Mouse (Mus musculus): ENCODE data around the gene Commd2. TPM values are rescaled to one million over a fixed set of nuclear protein-coding genes. Genes with fewer than 3 reads are reported as not detected.

Gene Commd2
- polyA plus RNA-seq, 1 experiment from 2014 or later: 22.0 TPM

GRCm38 (mm10) chr3:57634763-57635487 lies 16.6 kb downstream of the Commd2 start:
- 57% methylated on average over 3 of the region's 3 CpGs for WGBS (ENCODE audit: insufficient replicate concordance)
- ATAC-seq (ENCODE audit: low read depth): no peak
- H3K9ac ChIP-seq (ENCODE audit: low read depth, low read length): no peak overlapping the region
- H3K27ac ChIP-seq (ENCODE audit: low read length): no peak overlapping the region
- H3K36me3 ChIP-seq (ENCODE audit: control insufficient read depth, insufficient read depth): no peaks in the 10 kb centered on the region
- H3K4me3 ChIP-seq (ENCODE audit: low read depth, low read length): no peak overlapping the region
- H3K4me2 ChIP-seq (ENCODE audit: low read depth, low read length): no peak overlapping the region
- no peaks in the 10 kb centered on the region for H3K9me3 ChIP-seq (replicated peaks; ENCODE audit: control insufficient read depth, low read length)
- H3K27me3 ChIP-seq (ENCODE audit: control insufficient read depth, insufficient read depth, low read depth, low read length): no peaks in the 10 kb centered on the region
- no peaks in the 10 kb centered on the region for H3K4me1 ChIP-seq (ENCODE audit: control insufficient read depth, low read depth, low read length)

DNA sequence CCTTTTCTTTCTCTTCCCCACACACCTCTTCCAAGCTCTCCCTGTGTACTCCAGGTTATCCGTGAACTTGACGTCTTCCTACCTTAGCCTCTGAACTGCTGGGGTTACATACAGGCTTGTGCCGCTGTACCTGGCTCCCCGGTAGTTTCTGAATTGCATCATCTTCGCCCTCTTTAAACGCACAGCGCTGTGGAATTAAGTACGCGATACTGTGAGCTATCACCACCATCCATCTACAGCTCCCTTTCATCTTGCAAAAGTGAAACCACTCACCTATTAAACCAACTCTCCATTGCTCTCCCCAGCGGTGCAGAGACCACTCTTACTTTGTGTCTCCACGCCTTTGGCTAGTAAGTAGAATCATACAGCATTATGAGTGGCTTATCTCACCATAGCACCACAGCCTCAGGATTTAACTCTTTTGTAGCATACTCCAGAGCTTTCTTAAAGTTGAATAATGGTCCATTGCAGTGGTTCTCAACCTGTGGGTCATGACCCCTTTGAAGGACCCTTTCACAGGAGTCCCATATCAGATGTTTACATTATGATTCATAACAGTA lies 24.5 kb downstream of the Commd2 start:
- no peak overlapping the region for H3K4me3 ChIP-seq (ENCODE audit: low read depth, low read length)
- H3K9ac ChIP-seq (ENCODE audit: low read depth, low read length): no peak overlapping the region
- H3K27ac ChIP-seq (ENCODE audit: low read length): no peak overlapping the region
- no peaks in the 10 kb centered on the region for H3K36me3 ChIP-seq (ENCODE audit: control insufficient read depth, insufficient read depth)
- H3K27me3 ChIP-seq (ENCODE audit: control insufficient read depth, insufficient read depth, low read depth, low read length): no peaks in the 10 kb centered on the region
- no peak for ATAC-seq (ENCODE audit: low read depth)
- no peaks in the 10 kb centered on the region for H3K9me3 ChIP-seq (replicated peaks; ENCODE audit: control insufficient read depth, low read length)
- 56% methylated on average over 11 of the region's 11 CpGs for WGBS (ENCODE audit: insufficient replicate concordance)
- no peaks in the 10 kb centered on the region for H3K4me1 ChIP-seq (ENCODE audit: control insufficient read depth, low read depth, low read length)
- H3K4me2 ChIP-seq (ENCODE audit: low read depth, low read length): no peak overlapping the region

DNA sequence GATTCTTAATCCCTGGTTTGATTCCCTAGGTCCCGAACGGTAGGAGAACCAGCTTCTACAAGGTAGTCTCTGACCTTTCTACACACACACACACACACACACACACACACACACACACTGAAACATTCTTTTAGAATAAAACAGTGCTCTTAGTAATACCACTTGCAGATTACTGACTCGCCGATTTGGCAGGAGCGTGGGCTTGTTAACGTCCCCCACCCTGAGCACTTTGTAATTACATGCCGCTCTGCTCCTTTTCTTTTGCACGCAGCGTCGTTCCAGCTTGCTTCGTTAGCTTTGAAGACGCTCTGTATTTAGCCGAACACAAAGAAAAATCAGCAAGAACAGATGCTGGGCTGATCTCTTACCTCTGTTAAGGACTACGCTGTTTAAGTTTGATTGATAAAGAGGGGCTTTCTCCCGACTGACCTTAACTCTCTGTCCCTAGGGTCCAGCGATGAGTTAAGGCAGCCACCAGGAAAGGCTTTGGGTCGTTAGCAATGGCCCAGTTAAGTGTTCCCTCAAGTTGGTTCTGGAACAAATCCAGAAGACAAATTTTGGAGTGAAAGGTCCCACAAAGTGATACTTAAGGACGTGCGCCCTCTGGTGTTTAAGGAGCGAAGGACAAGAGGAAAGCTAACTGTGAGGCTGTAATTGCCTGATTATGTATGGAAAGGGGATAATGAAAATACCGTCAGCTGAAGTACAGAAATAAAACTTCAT lies 26.1 kb downstream of the Commd2 start:
- no peak overlapping the region for H3K4me2 ChIP-seq (ENCODE audit: low read depth, low read length)
- H3K9me3 ChIP-seq (replicated peaks; ENCODE audit: control insufficient read depth, low read length): no peaks in the 10 kb centered on the region
- WGBS (ENCODE audit: insufficient replicate concordance): 39% methylated on average over 21 of the region's 21 CpGs
- no peaks in the 10 kb centered on the region for H3K36me3 ChIP-seq (ENCODE audit: control insufficient read depth, insufficient read depth)
- no peak overlapping the region for H3K9ac ChIP-seq (ENCODE audit: low read depth, low read length)
- H3K27me3 ChIP-seq (ENCODE audit: control insufficient read depth, insufficient read depth, low read depth, low read length): no peaks in the 10 kb centered on the region
- ATAC-seq (ENCODE audit: low read depth): no peak
- no peaks in the 10 kb centered on the region for H3K4me1 ChIP-seq (ENCODE audit: control insufficient read depth, low read depth, low read length)
- H3K4me3 ChIP-seq (ENCODE audit: low read depth, low read length): no peak overlapping the region
- no peak overlapping the region for H3K27ac ChIP-seq (ENCODE audit: low read length)

DNA sequence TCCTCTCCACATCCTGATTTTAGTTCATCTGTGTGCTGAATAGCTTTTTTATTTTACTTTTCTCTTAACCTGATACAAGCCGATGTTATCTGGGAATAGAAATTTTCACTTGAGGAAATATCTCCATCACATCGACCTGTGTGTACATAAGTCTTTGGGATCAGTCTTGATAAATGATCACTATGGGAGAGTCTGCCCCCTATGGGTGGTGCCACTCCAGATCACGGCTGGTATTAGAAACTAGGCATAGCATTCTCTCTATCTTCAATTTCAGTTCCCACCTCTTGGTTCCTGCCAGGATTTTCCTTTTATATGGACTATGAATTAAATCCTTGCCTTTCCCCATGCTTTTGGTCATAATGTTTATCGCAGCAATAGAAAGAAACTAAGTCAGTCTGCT lies 31.8 kb downstream of the Commd2 start:
- no peaks in the 10 kb centered on the region for H3K9me3 ChIP-seq (replicated peaks; ENCODE audit: control insufficient read depth, low read length)
- no peak overlapping the region for H3K4me2 ChIP-seq (ENCODE audit: low read depth, low read length)
- ATAC-seq (ENCODE audit: low read depth): no peak
- no peaks in the 10 kb centered on the region for H3K4me1 ChIP-seq (ENCODE audit: control insufficient read depth, low read depth, low read length)
- 59% methylated on average over 4 of the region's 4 CpGs for WGBS (ENCODE audit: insufficient replicate concordance)
- no peak overlapping the region for H3K4me3 ChIP-seq (ENCODE audit: low read depth, low read length)
- H3K36me3 ChIP-seq (ENCODE audit: control insufficient read depth, insufficient read depth): no peaks in the 10 kb centered on the region
- no peak overlapping the region for H3K9ac ChIP-seq (ENCODE audit: low read depth, low read length)
- no peak overlapping the region for H3K27ac ChIP-seq (ENCODE audit: low read length)
- H3K27me3 ChIP-seq (ENCODE audit: control insufficient read depth, insufficient read depth, low read depth, low read length): no peaks in the 10 kb centered on the region

DNA sequence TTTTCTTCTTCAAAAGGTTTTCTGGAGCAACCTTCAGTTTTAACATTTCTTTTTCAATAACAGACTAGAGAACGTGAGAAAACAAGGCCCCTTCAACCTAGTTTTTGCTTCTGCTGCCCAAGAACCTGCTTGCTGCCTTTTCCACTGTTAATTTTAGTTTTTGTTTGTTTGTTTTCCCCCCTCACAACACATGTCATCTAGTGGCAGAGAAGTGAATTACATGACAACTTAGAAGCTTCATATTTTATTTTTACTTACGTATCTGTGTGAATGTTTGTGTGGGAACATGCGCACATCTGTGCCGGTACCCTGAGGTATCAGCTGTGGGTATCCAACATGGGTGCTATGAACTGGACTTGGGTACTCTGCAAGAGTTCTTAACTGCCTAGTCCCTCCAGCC lies 35.9 kb downstream of the Commd2 start:
- H3K27ac ChIP-seq (ENCODE audit: low read length): no peak overlapping the region
- 70% methylated on average over 4 of the region's 4 CpGs for WGBS (ENCODE audit: insufficient replicate concordance)
- H3K27me3 ChIP-seq (ENCODE audit: control insufficient read depth, insufficient read depth, low read depth, low read length): no peaks in the 10 kb centered on the region
- no peak overlapping the region for H3K4me3 ChIP-seq (ENCODE audit: low read depth, low read length)
- H3K9me3 ChIP-seq (replicated peaks; ENCODE audit: control insufficient read depth, low read length): no peaks in the 10 kb centered on the region
- no peak for ATAC-seq (ENCODE audit: low read depth)
- H3K4me2 ChIP-seq (ENCODE audit: low read depth, low read length): no peak overlapping the region
- H3K9ac ChIP-seq (ENCODE audit: low read depth, low read length): no peak overlapping the region
- H3K4me1 ChIP-seq (ENCODE audit: control insufficient read depth, low read depth, low read length): no peaks in the 10 kb centered on the region
- no peaks in the 10 kb centered on the region for H3K36me3 ChIP-seq (ENCODE audit: control insufficient read depth, insufficient read depth)

- WGBS (ENCODE audit: insufficient replicate concordance): 53% methylated on average over 3 of the region's 3 CpGs
- H3K9me3 ChIP-seq (replicated peaks; ENCODE audit: control insufficient read depth, low read length): no peaks in the 10 kb centered on the region
Measured at GRCm38 (mm10) chr3:57612430-57612997, 39.0 kb downstream of the Commd2 start.

DNA sequence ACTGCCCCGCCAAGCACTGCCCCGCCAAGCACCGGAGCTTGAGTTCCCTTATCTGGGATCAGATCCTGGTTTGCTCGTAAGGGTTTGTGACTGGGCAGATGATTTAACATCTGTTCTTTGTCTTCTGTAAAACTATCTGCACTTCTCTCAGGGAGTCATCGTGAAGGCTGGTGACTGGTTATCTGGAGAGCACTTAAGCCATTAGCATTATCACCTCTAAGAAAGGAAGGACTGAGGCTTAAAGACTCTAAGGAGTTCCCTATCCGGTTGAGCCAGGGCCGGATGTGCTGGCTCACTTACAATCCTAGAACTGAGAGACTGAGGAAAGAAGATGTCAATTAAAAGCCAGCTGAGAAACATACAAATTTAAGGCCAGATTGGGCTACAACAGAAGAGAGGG lies 39.7 kb downstream of the Commd2 start:
- WGBS (ENCODE audit: insufficient replicate concordance): 27% methylated on average over 7 of the region's 7 CpGs
- Histone ChIP-seq H3K36me3 (ENCODE audit: control insufficient read depth, insufficient read depth) (no peaks in the 10 kb centered on the region), H3K27me3 (ENCODE audit: control insufficient read depth, insufficient read depth, low read depth, low read length) (no peaks in the 10 kb centered on the region), H3K4me3 (ENCODE audit: low read depth, low read length) (no peak overlapping the region), H3K27ac (ENCODE audit: low read length) (no peak overlapping the region), H3K4me1 (ENCODE audit: control insufficient read depth, low read depth, low read length) (no peaks in the 10 kb centered on the region), H3K4me2 (ENCODE audit: low read depth, low read length) (no peak overlapping the region), H3K9ac (ENCODE audit: low read depth, low read length) (no peak overlapping the region), H3K9me3 (replicated peaks; ENCODE audit: control insufficient read depth, low read length) (no peaks in the 10 kb centered on the region)
- ATAC-seq (ENCODE audit: low read depth): no peak

More at GRCm38 (mm10) chr3:57612430-57612997, 39.0 kb downstream of the Commd2 start:
- Histone ChIP-seq H3K4me1 (ENCODE audit: control insufficient read depth, low read depth, low read length) (no peaks in the 10 kb centered on the region), H3K9ac (ENCODE audit: low read depth, low read length) (no peak overlapping the region), H3K27ac (ENCODE audit: low read length) (no peak overlapping the region), H3K4me2 (ENCODE audit: low read depth, low read length) (no peak overlapping the region), H3K36me3 (ENCODE audit: control insufficient read depth, insufficient read depth) (no peaks in the 10 kb centered on the region), H3K4me3 (ENCODE audit: low read depth, low read length) (no peak overlapping the region), H3K27me3 (ENCODE audit: control insufficient read depth, insufficient read depth, low read depth, low read length) (no peaks in the 10 kb centered on the region)
- no peak for ATAC-seq (ENCODE audit: low read depth)

DNA sequence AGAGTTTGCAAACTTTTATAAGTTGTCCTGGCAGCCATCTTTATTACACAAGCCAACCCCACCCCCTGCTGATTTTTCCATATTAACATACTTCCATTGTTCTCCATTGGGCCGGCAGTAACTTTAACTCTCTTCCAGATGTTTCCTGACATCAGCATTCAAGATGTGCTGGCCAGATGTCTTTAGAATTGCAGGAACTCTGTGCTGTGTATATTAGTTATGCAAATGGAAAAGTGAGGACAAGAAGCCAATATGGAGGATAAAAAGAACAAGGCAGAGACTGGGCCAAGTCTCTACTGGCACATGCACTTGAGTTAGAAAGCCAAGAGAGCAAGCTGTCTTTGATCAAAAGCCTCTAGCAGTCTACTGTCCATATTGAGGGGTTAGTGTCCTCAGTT lies 46.9 kb downstream of the Commd2 start:
- Histone ChIP-seq H3K27ac (ENCODE audit: low read length) (no peak overlapping the region), H3K9me3 (replicated peaks; ENCODE audit: control insufficient read depth, low read length) (no peaks in the 10 kb centered on the region), H3K4me3 (ENCODE audit: low read depth, low read length) (no peak overlapping the region), H3K36me3 (ENCODE audit: control insufficient read depth, insufficient read depth) (no peaks in the 10 kb centered on the region), H3K4me1 (ENCODE audit: control insufficient read depth, low read depth, low read length) (no peaks in the 10 kb centered on the region), H3K27me3 (ENCODE audit: control insufficient read depth, insufficient read depth, low read depth, low read length) (no peaks in the 10 kb centered on the region), H3K9ac (ENCODE audit: low read depth, low read length) (no peak overlapping the region), H3K4me2 (ENCODE audit: low read depth, low read length) (no peak overlapping the region)
- ATAC-seq (ENCODE audit: low read depth): no peak
- WGBS (ENCODE audit: insufficient replicate concordance): 55% methylated on average over 1 of the region's 1 CpGs

Measured in liver, embryonic 16.5 days (tissue).